Mouse (Mus musculus) ovary, postnatal 36 days (tissue): ENCODE data around the gene Hspa14.

Source experiments
- DNase-seq: peaks from one replicate; pipeline ENCODE4 v3.0.0; 2022; ENCODE audit warnings: low spot score, mixed read lengths

The Hspa14 gene

GRCm38 (mm10) chr2:3512552-3513454 is at the start of gene Hspa14, which contains the start of the genes Gm45902 and Cdnf:
Gene Hspa14, minus strand, starts transcription at chr2:3512814.
Gene Gm45902, minus strand, starts transcription at chr2:3512790.
Gene Cdnf, plus strand, starts transcription at chr2:3513030.
- peak; percentile 91 for DNase-seq

- peak; percentile 41 for DNase-seq
Measured at GRCm38 (mm10) chr2:3546588-3546987, 34.0 kb upstream of the Hspa14 start.

GRCm38 (mm10) chr2:3546055-3546454 is 33.4 kb upstream of the Hspa14 start:
- DNase-seq = no peak

GRCm38 (mm10) chr2:3541307-3542079 is 28.9 kb upstream of the Hspa14 start:
- DNase-seq = no peak

GRCm38 (mm10) chr2:3526288-3526687 is 13.7 kb upstream of the Hspa14 start:
- no peak for DNase-seq

GRCm38 (mm10) chr2:3522558-3522957 is 9.9 kb upstream of the Hspa14 start:
- DNase-seq = no peak

GRCm38 (mm10) chr2:3512076-3512475 is 538 bp downstream of the Hspa14 start:
- no peak for DNase-seq

- no peak for DNase-seq
Measured at GRCm38 (mm10) chr2:3500886-3501285, 11.7 kb downstream of the Hspa14 start.

GRCm38 (mm10) chr2:3499543-3499942 is 13.1 kb downstream of the Hspa14 start:
- DNase-seq = no peak

- no peak for DNase-seq
Measured at GRCm38 (mm10) chr2:3493833-3494409, 18.7 kb downstream of the Hspa14 start.

- no peak for DNase-seq
Measured at GRCm38 (mm10) chr2:3489816-3490215, 22.8 kb downstream of the Hspa14 start.

- DNase-seq = no peak
Measured at GRCm38 (mm10) chr2:3480239-3480638, 32.4 kb downstream of the Hspa14 start.

GRCm38 (mm10) chr2:3475746-3476251 is 36.8 kb downstream of the Hspa14 start:
- no peak for DNase-seq

- peak; percentile 99 for DNase-seq
Measured at GRCm38 (mm10) chr2:3474861-3475283, 37.7 kb downstream of the Hspa14 start, which contains the start of gene Suv39h2. Gene Suv39h2, minus strand, starts transcription at chr2:3475031.

GRCm38 (mm10) chr2:3474361-3474805 is 38.2 kb downstream of the Hspa14 start:
- DNase-seq = peak; percentile 59

- no peak for DNase-seq
Measured at GRCm38 (mm10) chr2:3473891-3474290, 38.7 kb downstream of the Hspa14 start.

GRCm38 (mm10) chr2:3456590-3456989 is 56.0 kb downstream of the Hspa14 start:
- DNase-seq = no peak

GRCm38 (mm10) chr2:3453096-3453495 is 59.5 kb downstream of the Hspa14 start:
- no peak for DNase-seq

- no peak for DNase-seq
Measured at GRCm38 (mm10) chr2:3449431-3449830, 63.2 kb downstream of the Hspa14 start.

GRCm38 (mm10) chr2:3445984-3446383 is 66.6 kb downstream of the Hspa14 start:
- no peak for DNase-seq

GRCm38 (mm10) chr2:3444206-3444605 is 68.4 kb downstream of the Hspa14 start:
- DNase-seq = no peak
